Mouse (Mus musculus): ENCODE results near the gene Tlr13.

GRCm38 (mm10) chrX:106209100-106209499 is 66.1 kb downstream of the Tlr13 start:
- no peak for TF ChIP-seq GATA1 (IDR thresholded peaks at IDR 0.05; ENCODE audit: borderline replicate concordance, low read length)
- no peak for TF ChIP-seq FLI1 (IDR thresholded peaks at IDR 0.05; ENCODE audit: low read length)

Data from megakaryocyte, embryonic 14.5 days (primary cell).